Mouse (Mus musculus) myocyte (in vitro differentiated cells): ENCODE results near the gene Omg.

Source experiments
- CEBPB ChIP-seq: IDR thresholded peaks from 2 replicates; pipeline ENCODE4 v1.6.1; 2011; ENCODE audit warnings: mild to moderate bottlenecking, moderate library complexity; ENCODE audit not compliant: poor library complexity, insufficient read depth, severe bottlenecking
- E2F4 ChIP-seq: IDR thresholded peaks from one replicate; pipeline ENCODE4 v1.6.1; 2011; ENCODE audit warnings: mild to moderate bottlenecking, control low read depth, moderate library complexity; ENCODE audit not compliant: insufficient read depth
- MAX ChIP-seq: IDR thresholded peaks from one replicate; pipeline ENCODE4 v1.6.1; 2011; ENCODE audit warnings: low read depth, mild to moderate bottlenecking, control low read depth
- MYOD1 ChIP-seq, 3 experiments: IDR thresholded peaks; one replicate each; pipeline ENCODE4 v1.6.1; 2011; ENCODE audit warnings: control low read depth in 2 of 3, low read depth in 2 of 3, mild to moderate bottlenecking in 2 of 3, moderate library complexity in 1 of 3; ENCODE audit not compliant: insufficient read length in 2 of 3, control insufficient read depth in 1 of 3
- MYOG ChIP-seq, 3 experiments: IDR thresholded peaks; one replicate each; pipeline ENCODE4 v1.6.1; 2011; ENCODE audit warnings: control low read depth in 2 of 3, low read depth in 2 of 3, mild to moderate bottlenecking in 2 of 3; ENCODE audit not compliant: insufficient read length in 2 of 3, control insufficient read depth in 1 of 3, insufficient read depth in 1 of 3
- POLR2A ChIP-seq: IDR thresholded peaks from one replicate; pipeline ENCODE4 v1.6.1; 2011; ENCODE audit warnings: low read depth, mild to moderate bottlenecking, control low read depth, moderate library complexity; ENCODE audit not compliant: insufficient read length
- POLR2AphosphoS2 ChIP-seq: IDR thresholded peaks from one replicate; pipeline ENCODE4 v1.6.1; 2011; ENCODE audit warnings: low read depth, control low read depth; ENCODE audit not compliant: insufficient read length
- SRF ChIP-seq: IDR thresholded peaks from one replicate; pipeline ENCODE4 v1.6.1; 2011; ENCODE audit warnings: low read depth; ENCODE audit not compliant: control insufficient read depth, insufficient read length
- TCF12 ChIP-seq: IDR thresholded peaks from one replicate; pipeline ENCODE4 v1.6.1; 2011; ENCODE audit warnings: mild to moderate bottlenecking, control low read depth; ENCODE audit not compliant: poor library complexity, insufficient read depth, severe bottlenecking
- TCF3 ChIP-seq: IDR thresholded peaks from one replicate; pipeline ENCODE4 v1.6.1; 2011; ENCODE audit warnings: low read depth, control low read depth; ENCODE audit not compliant: insufficient read length
- USF1 ChIP-seq: IDR thresholded peaks from one replicate; pipeline ENCODE4 v1.6.1; 2011; ENCODE audit warnings: low read depth, mild to moderate bottlenecking, control low read depth, moderate library complexity

- TF ChIP-seq POLR2A (no peak), POLR2AphosphoS2 (no peak), E2F4 (no peak), USF1 (no peak), MYOG (IDR thresholded peaks at IDR 0.05; ENCODE audit: control insufficient read depth in 1 of 3, insufficient read depth in 1 of 3, insufficient read length in 2 of 3, low read depth in 2 of 3) (no peak), TCF12 (no peak), TCF3 (no peak), MAX (no peak), CEBPB (no peak), MYOD1 (IDR thresholded peaks at IDR 0.05; ENCODE audit: control insufficient read depth in 1 of 3, insufficient read length in 2 of 3, low read depth in 2 of 3) (no peak), SRF (no peak)
Measured at GRCm38 (mm10) chr11:79504506-79504905, 622 bp upstream of the Omg start.
